Mouse (Mus musculus) liver, adult 2 months (tissue): Measurements from ENCODE around the gene March8. TPM values are rescaled to one million over a fixed set of nuclear protein-coding genes. Genes with fewer than 3 reads are reported as not detected.

ENCODE experiments used
- DNase-seq: peaks from one replicate; pipeline ENCODE4 v3.0.0-alpha.2; 2011; ENCODE audit warnings: low read depth, low spot score; ENCODE audit errors: extremely low read depth
- H3K27ac ChIP-seq: fragments of 200-500 bp; replicated peaks from 2 replicates; pipeline ENCODE4 v1.5.1; 2012; ENCODE audit warnings: low read depth, mild to moderate bottlenecking, control low read depth, inconsistent platforms, low read length; ENCODE audit not compliant: insufficient read depth
- H3K27me3 ChIP-seq: fragments of 200-500 bp; 2 replicates; pipeline ENCODE4 v1.6.1; 2012; ENCODE audit warnings: mild to moderate bottlenecking, moderate library complexity, low read length, inconsistent platforms; ENCODE audit not compliant: control insufficient read depth, insufficient read depth
- H3K36me3 ChIP-seq: fragments of 200-500 bp; 2 replicates; pipeline ENCODE4 v1.6.1; 2012; ENCODE audit warnings: low read length, inconsistent platforms; ENCODE audit not compliant: control insufficient read depth, insufficient read depth
- H3K4me1 ChIP-seq: fragments of 200-500 bp; 2 replicates; pipeline ENCODE4 v1.6.1; 2011; ENCODE audit warnings: low read length; ENCODE audit not compliant: control insufficient read depth, insufficient read depth
- H3K4me3 ChIP-seq: fragments of 200-500 bp; 2 replicates; pipeline ENCODE4 v1.5.1; 2011; ENCODE audit warnings: low read depth, mild to moderate bottlenecking, control low read depth, low read length, moderate library complexity; ENCODE audit not compliant: insufficient read depth
- H3K79me2 ChIP-seq: fragments of 200-500 bp; 2 replicates; pipeline ENCODE4 v1.6.1; 2012; ENCODE audit warnings: inconsistent platforms, mild to moderate bottlenecking, low read length, moderate library complexity; ENCODE audit not compliant: control insufficient read depth, insufficient read depth
- H3K9ac ChIP-seq: fragments of 200-500 bp; 2 replicates; pipeline ENCODE4 v1.6.1; 2012; ENCODE audit warnings: low read depth, mild to moderate bottlenecking, control low read depth, inconsistent platforms, low read length
- CTCF ChIP-seq: fragments of 200-500 bp; IDR thresholded peaks from 2 replicates; pipeline ENCODE4 v1.5.1; 2011; ENCODE audit warnings: low read depth, low read length, control low read depth
- POLR2A ChIP-seq: fragments of 200-500 bp; IDR thresholded peaks from 2 replicates; pipeline ENCODE4 v1.6.1; 2011; ENCODE audit warnings: low read length, control low read depth; ENCODE audit not compliant: insufficient read depth; ENCODE audit errors: extremely low read depth
- WGBS: fragments of 180-500 bp; shearing (Covaris S2); methylation state at CpG from one replicate; pipeline ENCODE4 v1.1.7; 2018; 5-methylcytosine and 5-hydroxymethylcytosine counted together
- polyA plus RNA-seq: library from polyadenylated mRNA; depleted of rRNA; stranded (reverse); fragments of >200 nt; gene quantifications from 2 replicates; pipeline ENCODE4 v1.2.3, GENCODE M21; 2012
- total RNA-seq: library from RNA; depleted of rRNA; stranded (reverse); fragments of >200 nt; gene quantifications from 2 replicates; pipeline ENCODE4 v1.2.3, GENCODE M21; 2014

The March8 gene
- total and polyA plus RNA-seq, 2 experiments: 58.4 to 100 TPM

- Histone ChIP-seq H3K4me3 (no peak overlapping the region), H3K27ac (no peak overlapping the region), H3K79me2 (peaks cover 21% of the 10 kb centered on the region), H3K9ac (no peak overlapping the region), H3K36me3 (no peaks in the 10 kb centered on the region), H3K27me3 (no peaks in the 10 kb centered on the region), H3K4me1 (no peaks in the 10 kb centered on the region)
- no peak for DNase-seq
- TF ChIP-seq CTCF: no peak
- no peak for TF ChIP-seq POLR2A
- WGBS: 91% methylated on average over 3 of the region's 3 CpGs
These were observed 23.6 kb downstream of the March8 start for GRCm38 (mm10) chr6:116361463-116361862.

DNA sequence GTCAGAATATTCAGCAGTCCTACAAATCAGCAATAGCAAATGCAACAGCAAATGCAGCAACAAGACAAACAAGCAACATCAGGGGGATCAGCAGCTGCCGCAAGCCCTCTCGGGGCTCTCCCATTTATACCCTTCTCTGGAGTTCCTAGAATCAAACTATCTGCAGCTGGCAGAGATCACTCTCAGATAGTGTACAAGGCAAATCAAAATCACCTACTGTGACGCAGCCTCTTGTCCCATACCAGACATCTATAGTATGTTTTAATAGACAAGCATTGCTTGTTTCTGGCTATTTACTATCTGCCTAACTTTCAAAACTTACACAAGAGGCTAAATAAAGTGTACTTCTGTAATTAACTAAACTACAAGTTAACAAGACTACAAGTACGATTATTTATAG lies 24.2 kb downstream of the March8 start:
- Histone ChIP-seq H3K27ac (no peak overlapping the region), H3K79me2 (peaks cover 19% of the 10 kb centered on the region), H3K9ac (no peak overlapping the region), H3K36me3 (no peaks in the 10 kb centered on the region), H3K27me3 (no peaks in the 10 kb centered on the region), H3K4me1 (no peaks in the 10 kb centered on the region), H3K4me3 (no peak overlapping the region)
- no peak for DNase-seq
- TF ChIP-seq POLR2A (no peak), CTCF (no peak)
- 95% methylated on average over 4 of the region's 4 CpGs for WGBS

DNA sequence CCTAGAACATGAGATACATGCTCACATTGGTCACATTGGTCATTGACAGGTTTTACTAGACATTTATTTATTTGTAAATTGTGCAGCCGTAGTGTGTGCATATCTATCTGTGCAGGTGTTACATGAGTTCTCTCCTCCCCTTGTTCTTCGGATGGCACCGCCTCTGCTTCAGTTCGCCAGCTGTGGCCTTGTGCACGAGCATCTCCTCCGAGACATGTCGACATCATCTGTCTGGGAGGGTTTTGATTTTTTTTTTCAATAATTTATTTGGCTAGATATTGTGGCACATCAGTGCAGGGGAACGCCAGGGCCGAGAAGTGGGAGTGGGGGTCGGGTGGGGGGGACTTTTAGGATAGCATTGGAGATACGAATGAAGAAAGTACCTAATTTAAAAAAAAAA lies 30.1 kb downstream of the March8 start:
- H3K27me3 ChIP-seq: no peaks in the 10 kb centered on the region
- TF ChIP-seq POLR2A (no peak), CTCF (no peak)
- no peak for DNase-seq
- peaks cover 17% of the 10 kb centered on the region; the same call in 1 of the 2 replicates for H3K79me2 ChIP-seq
- no peaks in the 10 kb centered on the region for H3K36me3 ChIP-seq
- H3K27ac ChIP-seq: no peak overlapping the region
- H3K4me1 ChIP-seq: peaks cover 3% of the 10 kb centered on the region; the same call in 1 of the 2 replicates
- H3K9ac ChIP-seq: no peak overlapping the region
- WGBS: 77% methylated on average over 11 of the region's 11 CpGs
- no peak overlapping the region for H3K4me3 ChIP-seq

DNA sequence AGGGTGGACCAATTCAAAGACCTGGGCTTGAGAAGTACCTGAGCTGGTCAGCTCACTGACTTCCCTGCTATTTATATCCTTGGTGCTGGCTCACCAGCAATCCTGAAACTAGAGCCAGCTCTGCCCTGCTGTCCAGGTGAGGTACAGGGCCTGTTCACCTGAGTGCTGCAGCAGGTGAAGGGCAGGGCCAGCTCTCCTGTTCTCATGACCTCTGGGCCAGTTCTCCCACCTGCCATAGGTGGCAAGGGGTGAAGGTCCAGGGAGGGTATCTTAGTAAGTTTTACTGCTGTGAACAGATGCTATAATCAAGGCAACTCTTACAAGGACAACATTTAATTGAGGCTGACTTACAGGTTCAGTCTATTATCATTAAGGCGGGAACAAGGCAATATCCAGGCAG lies 32.0 kb downstream of the March8 start:
- Histone ChIP-seq H3K4me1 (peaks cover 4% of the 10 kb centered on the region; the same call in 1 of the 2 replicates), H3K27ac (no peak overlapping the region), H3K79me2 (peaks cover 24% of the 10 kb centered on the region; the same call in 1 of the 2 replicates), H3K9ac (no peak overlapping the region), H3K4me3 (no peak overlapping the region), H3K36me3 (no peaks in the 10 kb centered on the region), H3K27me3 (no peaks in the 10 kb centered on the region)
- DNase-seq: no peak
- TF ChIP-seq CTCF (no peak), POLR2A (no peak)
- WGBS: 97% methylated on average over 1 of the region's 1 CpGs

- no peak overlapping the region for H3K4me3 ChIP-seq
- no peak overlapping the region for H3K9ac ChIP-seq
- H3K27ac ChIP-seq: no peak overlapping the region
- no peak for TF ChIP-seq CTCF
- no peak for TF ChIP-seq POLR2A
- WGBS: 95% methylated on average over 6 of the region's 6 CpGs
- no peaks in the 10 kb centered on the region for H3K36me3 ChIP-seq
- H3K27me3 ChIP-seq: no peaks in the 10 kb centered on the region
- no peak for DNase-seq
- H3K4me1 ChIP-seq: peaks cover 4% of the 10 kb centered on the region; the same call in 1 of the 2 replicates
- H3K79me2 ChIP-seq: peaks cover 25% of the 10 kb centered on the region; the same call in 1 of the 2 replicates
These were observed 32.6 kb downstream of the March8 start for GRCm38 (mm10) chr6:116370216-116370976.

- no peaks in the 10 kb centered on the region for H3K27me3 ChIP-seq
- H3K4me3 ChIP-seq: no peak overlapping the region
- no peak overlapping the region for H3K27ac ChIP-seq
- TF ChIP-seq CTCF (no peak), POLR2A (no peak)
- no peak overlapping the region for H3K9ac ChIP-seq
- WGBS: 94% methylated on average over 3 of the region's 3 CpGs
- DNase-seq: no peak
- H3K36me3 ChIP-seq: peaks cover under 1% of the 10 kb centered on the region; the same call in 1 of the 2 replicates
- H3K4me1 ChIP-seq: peaks cover 4% of the 10 kb centered on the region; the same call in 1 of the 2 replicates
- peaks cover 26% of the 10 kb centered on the region; the same call in 1 of the 2 replicates for H3K79me2 ChIP-seq
These were observed 33.7 kb downstream of the March8 start for GRCm38 (mm10) chr6:116371500-116371899.
